In the genomic region with DNA sequence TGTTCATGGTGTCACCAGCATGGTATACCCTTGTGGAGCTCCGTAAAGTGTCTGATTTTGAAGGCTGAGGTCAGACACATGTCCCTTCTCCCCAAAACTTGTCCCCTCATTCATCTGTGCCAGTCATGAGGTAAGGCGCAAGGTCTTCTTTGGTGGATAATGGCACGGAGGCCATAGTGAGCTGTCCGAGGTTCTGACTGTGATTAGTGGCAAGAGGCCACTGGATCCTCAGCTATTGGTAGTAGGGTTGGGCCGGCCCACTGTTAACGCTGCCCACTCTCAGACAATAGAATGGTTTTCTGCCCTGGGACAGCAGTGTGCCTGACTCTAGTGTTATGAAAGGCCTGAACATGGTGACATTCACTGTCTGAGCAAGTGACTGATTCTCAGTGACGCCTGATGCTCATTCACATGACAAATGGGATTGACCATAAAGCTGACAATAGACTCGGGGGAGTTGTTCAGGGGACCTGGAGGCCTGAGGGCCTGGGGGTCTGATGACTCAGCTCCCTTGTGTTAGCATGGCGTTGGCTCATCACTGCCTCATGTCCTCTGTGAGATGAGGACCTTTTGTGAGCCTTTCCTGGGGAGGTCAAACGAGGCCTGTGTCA, we compare ENCODE assay signal across 9 mouse cellular contexts.
DNase-seq lines count a peak whose midpoint lies in the region; ATAC-seq and TF ChIP-seq lines count a peak whose summit lies in the region.
"Had no signal": no experiment of that assay in that cellular context is flagged by ENCODE, and none has a peak within 500 bp of the region (broad histone marks: within the 10 kb centered on the region; RNA-seq: fewer than 3 reads in every experiment).

No protein-coding gene starts in this region.

- no peak for TF ChIP-seq EP300 in heart, adult 2 months (IDR thresholded peaks at IDR 0.05; ENCODE audit: insufficient read depth, low read depth, low read length)

- no peak for TF ChIP-seq CTCF in heart, adult 2 months (IDR thresholded peaks at IDR 0.05)
- TF ChIP-seq CTCF in lung, embryonic 14.5 days (IDR thresholded peaks at IDR 0.05; ENCODE audit: low read depth) = no peak
- TF ChIP-seq CTCF in cerebellum, adult 2 months (IDR thresholded peaks at IDR 0.05; ENCODE audit: borderline replicate concordance, insufficient read depth, low read depth, low read length) = no peak

- H3K9ac ChIP-seq in heart, adult 2 months (ENCODE audit: low read depth, low read length) = no peak overlapping the region
- no peak overlapping the region for H3K9ac ChIP-seq in lung, embryonic 14.5 days
- H3K9ac ChIP-seq: liver, embryonic 13.5 days had no signal

- no peak overlapping the region for H3K4me2 ChIP-seq in lung, embryonic 14.5 days
- no peak overlapping the region for H3K4me2 ChIP-seq in myocyte (ENCODE audit: low read depth)
- H3K4me2 ChIP-seq: liver, embryonic 13.5 days had no signal

- DNase-seq in heart, adult 11 months = peak; percentile 61
- DNase-seq in heart, adult 2 months = no peak
- DNase-seq in lung, embryonic 14.5 days = peak; percentile 64
- no peak for DNase-seq in lung, postnatal 25 days (ENCODE audit: low spot score)
- peak; percentile 81 for DNase-seq in embryo, embryonic 10.5 days (ENCODE audit: low spot score)
- no peak for DNase-seq in cerebellum, postnatal 25 days
- DNase-seq in cerebellum, adult 2 months = no peak
- DNase-seq: liver, embryonic 13.5 days had no signal

- no peak for TF ChIP-seq POLR2A in heart, adult 2 months (IDR thresholded peaks at IDR 0.05; ENCODE audit: insufficient read depth, low read depth, low read length)
- no peak for TF ChIP-seq POLR2A in myocyte (IDR thresholded peaks at IDR 0.05; ENCODE audit: insufficient read length, low read depth)
- no peak for TF ChIP-seq POLR2A in cerebellum, adult 2 months (IDR thresholded peaks at IDR 0.05; ENCODE audit: borderline replicate concordance, insufficient read depth, low read length)

- no peaks in the 10 kb centered on the region for H3K36me3 ChIP-seq in heart, adult 2 months (ENCODE audit: control insufficient read depth, insufficient read depth, low read length)
- no peaks in the 10 kb centered on the region for H3K36me3 ChIP-seq in lung, embryonic 14.5 days (ENCODE audit: insufficient read depth)
- no peaks in the 10 kb centered on the region for H3K36me3 ChIP-seq in myocyte (ENCODE audit: control insufficient read depth, insufficient read depth)
- H3K36me3 ChIP-seq: liver, embryonic 13.5 days had no signal

- ATAC-seq in lung, embryonic 14.5 days (ENCODE audit: insufficient read depth) = no peak

- H3K27me3 ChIP-seq in heart, adult 2 months (ENCODE audit: control insufficient read depth, insufficient read depth, low read length) = no peaks in the 10 kb centered on the region
- no peaks in the 10 kb centered on the region for H3K27me3 ChIP-seq in lung, embryonic 14.5 days (ENCODE audit: insufficient read depth, low read length)
- H3K27me3 ChIP-seq in myocyte (ENCODE audit: control insufficient read depth, insufficient read depth, insufficient read length) = no peaks in the 10 kb centered on the region
- H3K27me3 ChIP-seq in cerebellum, adult 2 months (ENCODE audit: control insufficient read depth, insufficient read depth, low read length) = no peaks in the 10 kb centered on the region
- H3K27me3 ChIP-seq: liver, embryonic 13.5 days had no signal

- no peaks in the 10 kb centered on the region for H3K9me3 ChIP-seq in lung, embryonic 14.5 days (ENCODE audit: low read depth, low read length)

- H3K4me1 ChIP-seq in heart, adult 2 months (ENCODE audit: control insufficient read depth, insufficient read depth, low read length) = no peaks in the 10 kb centered on the region
- no peaks in the 10 kb centered on the region for H3K4me1 ChIP-seq in lung, embryonic 14.5 days (ENCODE audit: insufficient read depth)
- no peaks in the 10 kb centered on the region for H3K4me1 ChIP-seq in cerebellum, adult 2 months (ENCODE audit: control insufficient read depth, insufficient read depth, low read length)
- H3K4me1 ChIP-seq: liver, embryonic 13.5 days had no signal

- no peak overlapping the region for H3ac ChIP-seq in myocyte (ENCODE audit: control insufficient read depth, insufficient read length)

- no peak overlapping the region for H3K4me3 ChIP-seq in heart, adult 2 months
- H3K4me3 ChIP-seq in lung, embryonic 14.5 days (ENCODE audit: low read depth, low read length) = no peak overlapping the region
- no peak overlapping the region for H3K4me3 ChIP-seq in myocyte
- no peak overlapping the region for H3K4me3 ChIP-seq in cerebellum, adult 2 months (replicated peaks; ENCODE audit: insufficient read depth, low read depth, low read length)
- H3K4me3 ChIP-seq: liver, embryonic 13.5 days had no signal

- intact Hi-C loops in heart, adult 2 months (cut with DNase I) = no loop called here

- H3K27ac ChIP-seq in heart, adult 2 months = no peak overlapping the region
- H3K27ac ChIP-seq in lung, embryonic 14.5 days (ENCODE audit: low read depth) = no peak overlapping the region
- no peak overlapping the region for H3K27ac ChIP-seq in cerebellum, adult 2 months (ENCODE audit: insufficient read depth, low read length)
- H3K27ac ChIP-seq: liver, embryonic 13.5 days had no signal

- WGBS in heart, adult 2 months = 33% methylated on average over 10 of the region's 10 CpGs
- 33% methylated on average over 10 of the region's 10 CpGs for WGBS in lung, embryonic 14.5 days
- 52% methylated on average over 10 of the region's 10 CpGs for WGBS in cerebellum, adult 2 months

- H3K79me2 ChIP-seq in heart, adult 2 months (replicated peaks; ENCODE audit: control insufficient read depth, insufficient read depth, low read length) = no peaks in the 10 kb centered on the region
- no peaks in the 10 kb centered on the region for H3K79me2 ChIP-seq in myocyte (ENCODE audit: control insufficient read depth, insufficient read depth)

TF ChIP-seq in myocyte, 11 proteins besides CTCF, POLR2A, EP300 and RAD21:
- no peak for TF ChIP-seq USF1 (IDR thresholded peaks at IDR 0.05; ENCODE audit: low read depth)
- TF ChIP-seq REST (IDR thresholded peaks at IDR 0.05; ENCODE audit: insufficient read depth, insufficient read length) = peak; percentile 41

Comparison
In these comparisons a context has a peak if more than half of its experiments do, and no peak if none do; other contexts are left out.
1. DNase-seq: peak in heart, adult 11 months (single experiment), lung, embryonic 14.5 days (single experiment) and embryo, embryonic 10.5 days (single experiment); none in heart, adult 2 months (0 of 2), lung, postnatal 25 days (single experiment), cerebellum, postnatal 25 days (0 of 2) and cerebellum, adult 2 months (0 of 2).